Mouse (Mus musculus): ENCODE measurements at regions not wholly inside any gene's neighbourhood (a gene's known extent, or its start where the extent isn't known, plus 50 kb on each side); places are given as distances from the start of the nearest gene placed in this dataset.

DNA sequence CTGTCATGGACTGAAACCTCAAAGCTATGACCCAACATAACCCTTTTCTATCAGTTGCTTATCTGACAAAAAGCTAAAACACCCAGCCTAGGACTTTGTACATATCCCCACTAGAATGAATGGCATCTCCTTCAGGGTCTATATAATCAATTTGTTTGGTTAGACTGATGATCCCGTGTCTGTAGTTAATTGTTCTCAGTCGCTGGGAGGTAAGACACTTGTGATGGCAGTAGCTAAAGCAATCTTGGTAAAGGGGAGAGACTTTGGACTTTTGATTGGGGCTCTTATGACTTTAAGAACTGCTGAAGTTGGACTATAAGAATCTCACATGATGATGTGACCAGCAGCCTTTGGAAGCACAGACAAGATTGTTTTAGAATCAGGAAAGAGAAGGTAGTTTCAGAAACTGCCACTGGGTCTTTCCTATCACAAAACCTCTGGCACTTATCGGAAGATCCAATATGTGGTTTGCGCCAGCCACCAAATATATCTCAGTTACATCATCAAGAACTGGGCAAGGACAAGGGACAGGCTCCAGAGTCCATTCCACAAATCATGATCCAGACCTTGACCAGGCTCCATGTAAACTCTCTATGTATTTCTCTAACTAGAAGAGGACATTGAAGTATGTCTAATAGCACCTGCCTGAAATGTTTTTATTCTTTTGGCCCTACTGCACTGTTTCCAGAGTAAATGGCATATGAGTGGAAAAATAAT is 183.1 kb downstream of the Sp3 start:
- no peak for TF ChIP-seq GATA1 (IDR thresholded peaks at IDR 0.05; ENCODE audit: borderline replicate concordance, low read length)
- no peak for TF ChIP-seq FLI1 (IDR thresholded peaks at IDR 0.05; ENCODE audit: low read length)
